Mouse (Mus musculus): ENCODE measurements at regions not wholly inside any gene's neighbourhood (a gene's known extent, or its start where the extent isn't known, plus 50 kb on each side); places are given as distances from the start of the nearest gene placed in this dataset.
A peak's percentile ranks its signal among the peaks of the same experiment; 100 is the strongest.

GRCm38 (mm10) chr12:9430656-9431055, 139.3 kb upstream of the Osr1 start:
- DNase-seq (ENCODE audit: low spot score in 2 of 2) = no peak

- DNase-seq (ENCODE audit: low spot score in 2 of 2) = no peak
Observed at GRCm38 (mm10) chr12:9438575-9439161, 131.2 kb upstream of the Osr1 start.

GRCm38 (mm10) chr12:9450620-9451019, 119.3 kb upstream of the Osr1 start:
- DNase-seq (ENCODE audit: low spot score in 2 of 2) = no peak

- no peak for DNase-seq (ENCODE audit: low spot score in 2 of 2)
Observed at GRCm38 (mm10) chr12:9460193-9460592, 109.7 kb upstream of the Osr1 start.

GRCm38 (mm10) chr12:9469655-9470470, 100.1 kb upstream of the Osr1 start:
- DNase-seq (ENCODE audit: low spot score in 2 of 2) = no peak

- DNase-seq (ENCODE audit: low spot score in 2 of 2) = no peak
Observed at GRCm38 (mm10) chr12:9475836-9476235, 94.1 kb upstream of the Osr1 start.

- DNase-seq (ENCODE audit: low spot score in 2 of 2) = no peak
Observed at GRCm38 (mm10) chr12:9478201-9478600, 91.7 kb upstream of the Osr1 start.

GRCm38 (mm10) chr12:9487674-9488413, 82.1 kb upstream of the Osr1 start:
- DNase-seq (ENCODE audit: low spot score in 2 of 2) = peak; percentile 30 to 35

GRCm38 (mm10) chr12:9513926-9514325, 56.0 kb upstream of the Osr1 start:
- DNase-seq (ENCODE audit: low spot score in 2 of 2) = no peak

- DNase-seq (ENCODE audit: low spot score in 2 of 2) = no peak
Observed at GRCm38 (mm10) chr12:9518782-9519181, 51.1 kb upstream of the Osr1 start.

- no peak for DNase-seq (ENCODE audit: low spot score in 2 of 2)
Observed at GRCm38 (mm10) chr12:9519346-9519745, 50.6 kb upstream of the Osr1 start.

Measured in right cerebral cortex, postnatal 10 days (tissue).